Mouse (Mus musculus): ENCODE measurements around the gene Cryzl2. TPM values are rescaled to one million over a fixed set of nuclear protein-coding genes. Genes with fewer than 3 reads are reported as not detected.

The Cryzl2 gene
- polyA plus RNA-seq, 1 experiment from 2014 or later = 7.5 TPM

DNA sequence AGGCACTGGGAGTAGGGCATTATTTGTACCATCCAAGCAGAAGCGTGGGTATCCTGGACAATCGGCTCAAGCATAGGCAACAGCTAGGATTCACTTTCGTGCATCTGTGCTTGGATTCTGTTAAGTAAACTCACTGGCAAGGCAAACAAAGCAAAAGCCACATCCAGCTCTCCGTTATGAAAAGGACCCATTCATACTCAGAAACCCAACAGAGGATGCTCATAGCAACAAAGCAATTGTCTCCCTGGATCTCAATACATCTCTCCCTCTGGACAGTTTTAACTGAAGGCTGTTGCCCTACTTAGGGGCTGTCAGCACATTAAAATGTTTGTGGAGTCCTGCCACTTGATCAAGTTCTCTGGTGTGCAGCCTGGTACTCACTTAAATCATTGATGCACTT lies 11.2 kb upstream of the Cryzl2 start:
- Histone ChIP-seq H3K4me3 (ENCODE audit: low read depth, low read length) (no peak overlapping the region), H3K36me3 (ENCODE audit: control insufficient read depth, insufficient read depth, low read length) (no peaks in the 10 kb centered on the region), H3K27ac (ENCODE audit: low read depth, low read length) (no peak overlapping the region), H3K4me2 (ENCODE audit: low read depth) (no peak overlapping the region), H3K9ac (ENCODE audit: low read length) (no peak overlapping the region), H3K27me3 (ENCODE audit: control insufficient read depth, insufficient read depth, low read length) (no peaks in the 10 kb centered on the region), H3K4me1 (ENCODE audit: control insufficient read depth, insufficient read depth, low read length) (peaks cover 27% of the 10 kb centered on the region), H3K9me3 (ENCODE audit: control insufficient read depth, low read length) (no peaks in the 10 kb centered on the region)
- WGBS = 46% methylated on average over 4 of the region's 4 CpGs
- ATAC-seq (ENCODE audit: insufficient read depth, low FRiP score, low TSS enrichment) (no peak), DNase-seq (ENCODE audit: low spot score) (no peak)

DNA sequence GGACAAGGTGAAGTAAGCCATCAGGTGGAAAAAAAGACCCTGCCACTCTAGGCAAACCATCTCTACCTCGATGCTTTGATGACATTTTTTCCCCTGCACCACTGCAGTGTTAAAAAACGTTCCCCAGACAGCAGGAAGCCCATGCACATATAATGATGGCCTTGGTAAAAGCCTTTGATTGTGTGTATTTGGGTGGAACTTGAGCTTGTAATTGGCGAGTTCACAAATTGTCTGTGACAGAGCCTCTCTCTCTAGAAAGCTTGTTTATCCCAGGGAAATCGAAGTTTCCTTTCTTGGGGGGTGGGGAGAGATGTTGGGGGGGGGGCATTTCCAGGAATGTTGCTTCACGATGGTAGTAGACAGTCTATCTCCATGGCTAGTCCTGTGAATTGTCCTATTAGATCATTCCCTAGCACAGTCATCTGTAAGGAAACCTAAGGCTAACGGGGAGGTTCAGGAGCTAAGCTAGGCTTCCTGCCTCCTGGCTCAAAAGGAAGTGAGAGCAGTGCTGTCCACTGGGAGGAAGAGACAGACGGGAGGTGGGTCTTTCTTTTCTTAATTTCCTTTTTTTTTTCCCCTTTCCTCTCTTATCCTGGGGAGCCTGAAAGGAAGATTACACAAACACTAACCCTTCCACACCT lies 10.1 kb upstream of the Cryzl2 start:
- DNase-seq (ENCODE audit: low spot score) (no peak), ATAC-seq (ENCODE audit: insufficient read depth, low FRiP score, low TSS enrichment) (no peak)
- H3K4me2 ChIP-seq (ENCODE audit: low read depth) = no peak overlapping the region
- no peaks in the 10 kb centered on the region for H3K9me3 ChIP-seq (ENCODE audit: control insufficient read depth, low read length)
- H3K9ac ChIP-seq (ENCODE audit: low read length) = no peak overlapping the region
- H3K36me3 ChIP-seq (ENCODE audit: control insufficient read depth, insufficient read depth, low read length) = no peaks in the 10 kb centered on the region
- 30% methylated on average over 7 of the region's 7 CpGs for WGBS
- peaks cover 32% of the 10 kb centered on the region for H3K4me1 ChIP-seq (ENCODE audit: control insufficient read depth, insufficient read depth, low read length)
- H3K4me3 ChIP-seq (ENCODE audit: low read depth, low read length) = no peak overlapping the region
- no peak overlapping the region for H3K27ac ChIP-seq (ENCODE audit: low read depth, low read length)
- no peaks in the 10 kb centered on the region for H3K27me3 ChIP-seq (ENCODE audit: control insufficient read depth, insufficient read depth, low read length)

DNA sequence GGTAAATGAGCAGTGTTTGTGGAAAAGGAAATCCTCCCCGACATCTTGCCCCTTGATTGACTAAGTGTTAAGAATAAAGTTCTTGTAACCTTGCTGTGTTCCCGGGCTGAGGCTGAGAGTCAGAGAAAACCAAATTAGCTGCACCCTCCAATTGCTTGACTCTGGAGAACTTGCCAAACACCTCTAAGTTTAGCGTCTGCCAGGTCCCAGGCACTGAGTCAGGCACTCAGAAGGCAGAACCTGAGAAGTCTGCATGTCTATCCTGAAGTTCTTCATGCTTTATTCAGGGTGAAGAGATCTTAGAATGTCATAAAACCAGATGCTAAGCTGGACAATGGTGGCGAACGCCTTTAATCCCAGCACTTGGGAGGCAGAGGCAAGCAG lies 9.6 kb upstream of the Cryzl2 start:
- no peak overlapping the region for H3K4me2 ChIP-seq (ENCODE audit: low read depth)
- H3K4me1 ChIP-seq (ENCODE audit: control insufficient read depth, insufficient read depth, low read length) = peaks cover 33% of the 10 kb centered on the region
- H3K9ac ChIP-seq (ENCODE audit: low read length) = no peak overlapping the region
- no peaks in the 10 kb centered on the region for H3K36me3 ChIP-seq (ENCODE audit: control insufficient read depth, insufficient read depth, low read length)
- ATAC-seq (ENCODE audit: insufficient read depth, low FRiP score, low TSS enrichment) (no peak), DNase-seq (ENCODE audit: low spot score) (no peak)
- H3K27me3 ChIP-seq (ENCODE audit: control insufficient read depth, insufficient read depth, low read length) = no peaks in the 10 kb centered on the region
- no peak overlapping the region for H3K27ac ChIP-seq (ENCODE audit: low read depth, low read length)
- H3K4me3 ChIP-seq (ENCODE audit: low read depth, low read length) = no peak overlapping the region
- H3K9me3 ChIP-seq (ENCODE audit: control insufficient read depth, low read length) = no peaks in the 10 kb centered on the region
- WGBS = 81% methylated on average over 5 of the region's 5 CpGs

DNA sequence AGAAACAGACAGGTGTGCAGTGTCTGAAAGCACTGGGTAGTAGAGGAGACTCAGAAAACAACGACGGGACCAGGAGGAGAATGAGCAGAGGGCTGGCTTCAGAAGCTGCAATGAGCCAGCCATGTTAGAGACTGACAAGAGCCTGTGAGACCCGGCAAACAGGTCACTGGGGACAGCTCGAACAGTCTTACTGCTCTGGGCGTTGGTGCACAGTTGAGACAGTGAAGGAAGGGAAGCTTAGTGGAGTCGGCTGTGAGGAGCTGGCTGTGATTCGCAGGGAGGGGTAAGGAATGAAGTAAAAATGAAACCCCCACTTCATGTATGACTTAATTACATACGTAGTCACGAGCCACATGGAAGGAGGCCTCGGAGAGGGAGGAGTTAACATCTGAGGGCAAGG lies 8.8 kb upstream of the Cryzl2 start:
- H3K27me3 ChIP-seq (ENCODE audit: control insufficient read depth, insufficient read depth, low read length) = no peaks in the 10 kb centered on the region
- DNase-seq (ENCODE audit: low spot score) (no peak), ATAC-seq (ENCODE audit: insufficient read depth, low FRiP score, low TSS enrichment) (no peak)
- WGBS = 17% methylated on average over 10 of the region's 10 CpGs
- no peaks in the 10 kb centered on the region for H3K9me3 ChIP-seq (ENCODE audit: control insufficient read depth, low read length)
- no peaks in the 10 kb centered on the region for H3K36me3 ChIP-seq (ENCODE audit: control insufficient read depth, insufficient read depth, low read length)
- H3K4me2 ChIP-seq (ENCODE audit: low read depth) = peak overlapping the region; percentile 5
- peaks cover 33% of the 10 kb centered on the region for H3K4me1 ChIP-seq (ENCODE audit: control insufficient read depth, insufficient read depth, low read length)
- H3K9ac ChIP-seq (ENCODE audit: low read length) = no peak overlapping the region
- H3K27ac ChIP-seq (ENCODE audit: low read depth, low read length) = no peak overlapping the region
- H3K4me3 ChIP-seq (ENCODE audit: low read depth, low read length) = no peak overlapping the region

DNA sequence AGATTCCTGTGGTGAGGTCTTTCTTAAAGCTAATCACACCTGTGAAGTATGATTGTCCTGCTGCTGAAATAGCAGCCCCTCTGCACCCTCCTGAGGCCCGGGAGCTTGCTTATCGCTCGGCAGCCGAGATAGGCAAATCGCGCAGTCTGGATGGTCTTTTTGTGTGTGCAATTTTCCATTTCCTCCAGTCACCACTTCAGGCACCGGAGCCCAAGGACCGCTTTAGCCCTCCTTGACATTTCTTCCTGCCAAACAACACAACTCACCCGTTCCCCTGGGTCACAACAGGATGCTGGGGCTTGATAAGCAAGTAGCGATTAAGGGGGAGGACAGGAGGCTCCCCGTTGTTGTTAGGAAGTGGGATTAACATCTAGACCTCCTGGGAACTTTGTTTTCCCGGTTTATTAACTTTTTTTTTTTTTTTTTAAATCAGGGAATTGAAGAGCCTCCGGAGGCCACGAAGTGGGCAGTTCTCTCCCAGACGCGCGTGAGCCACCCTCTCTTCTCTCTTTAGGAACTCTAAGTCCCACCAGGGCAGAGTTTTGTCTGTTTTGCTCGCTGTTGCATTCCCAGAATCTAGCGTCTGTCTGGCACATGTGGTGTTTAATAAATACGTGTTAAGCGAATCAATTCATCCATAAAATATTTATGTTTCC lies 8.3 kb upstream of the Cryzl2 start:
- Histone ChIP-seq H3K4me2 (ENCODE audit: low read depth) (peak overlapping the region; percentile 35), H3K9me3 (ENCODE audit: control insufficient read depth, low read length) (no peaks in the 10 kb centered on the region), H3K4me1 (ENCODE audit: control insufficient read depth, insufficient read depth, low read length) (peaks cover 33% of the 10 kb centered on the region), H3K27me3 (ENCODE audit: control insufficient read depth, insufficient read depth, low read length) (no peaks in the 10 kb centered on the region), H3K4me3 (ENCODE audit: low read depth, low read length) (no peak overlapping the region), H3K9ac (ENCODE audit: low read length) (peak overlapping the region; percentile 1; the same call in 1 of the 2 replicates), H3K36me3 (ENCODE audit: control insufficient read depth, insufficient read depth, low read length) (no peaks in the 10 kb centered on the region), H3K27ac (ENCODE audit: low read depth, low read length) (no peak overlapping the region)
- no peak for DNase-seq (ENCODE audit: low spot score)
- WGBS = 13% methylated on average over 21 of the region's 21 CpGs
- no peak for ATAC-seq (ENCODE audit: insufficient read depth, low FRiP score, low TSS enrichment)

DNA sequence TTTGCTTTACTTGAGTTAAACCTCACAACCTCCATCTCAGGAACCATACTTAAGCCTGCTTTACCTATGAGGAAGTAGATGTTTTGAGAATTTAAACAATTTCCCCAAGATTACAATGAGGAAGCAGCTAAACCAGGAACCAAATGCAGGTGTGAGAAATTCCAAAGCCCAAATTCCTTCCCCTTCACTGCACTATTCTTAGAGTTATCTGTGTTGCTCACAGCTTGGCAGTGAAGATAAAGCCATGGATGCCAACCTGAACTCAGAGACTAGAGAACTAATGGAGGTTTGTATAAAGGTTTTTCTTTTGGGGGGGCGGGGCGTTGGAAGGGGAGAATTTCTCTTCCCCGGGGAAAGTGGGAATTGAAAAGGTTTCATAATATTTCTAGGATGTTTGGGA lies 6.1 kb upstream of the Cryzl2 start:
- WGBS = 81% methylated on average over 3 of the region's 3 CpGs
- no peaks in the 10 kb centered on the region for H3K27me3 ChIP-seq (ENCODE audit: control insufficient read depth, insufficient read depth, low read length)

DNA sequence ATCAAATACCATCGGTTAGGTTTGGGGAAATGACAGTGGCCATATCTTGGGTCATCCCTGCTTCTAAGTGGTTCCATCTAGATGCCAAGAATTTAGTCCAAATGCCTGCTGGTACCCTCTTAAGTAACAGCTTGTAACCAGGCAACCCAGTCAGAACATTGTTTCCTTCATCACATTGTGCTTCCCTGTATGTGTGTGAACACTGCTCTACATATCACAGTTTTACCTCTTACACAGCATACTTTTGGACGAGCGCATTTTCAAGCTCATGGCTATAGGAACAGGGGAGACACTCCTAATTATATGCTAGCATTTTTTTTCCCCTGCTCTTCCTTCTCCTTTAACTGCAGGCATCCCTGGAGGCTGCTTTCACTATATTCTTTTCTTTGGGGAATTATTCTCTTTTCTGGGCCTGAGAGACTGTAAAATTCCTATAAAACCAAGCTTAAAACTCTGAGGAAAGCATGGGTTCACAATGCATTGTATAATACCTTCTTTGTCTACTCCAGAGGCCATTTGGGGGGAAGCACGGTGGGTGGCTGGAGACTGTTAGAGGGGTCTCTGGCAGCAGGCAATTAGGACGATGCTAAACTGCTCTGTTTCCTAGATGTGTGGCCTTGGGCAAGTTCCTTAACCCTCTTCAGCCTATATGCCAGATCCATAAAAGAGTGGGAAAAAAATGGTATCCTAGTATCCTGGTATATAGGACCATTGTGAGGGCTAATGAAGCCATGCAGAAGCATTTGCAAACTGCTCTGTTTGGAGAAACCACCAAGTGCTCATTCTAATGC lies 5.4 kb upstream of the Cryzl2 start:
- Histone ChIP-seq H3K36me3 (ENCODE audit: control insufficient read depth, insufficient read depth, low read length) (no peaks in the 10 kb centered on the region), H3K9ac (ENCODE audit: low read length) (no peak overlapping the region), H3K4me3 (ENCODE audit: low read depth, low read length) (no peak overlapping the region), H3K27ac (ENCODE audit: low read depth, low read length) (peak overlapping the region; percentile 76), H3K4me2 (ENCODE audit: low read depth) (no peak overlapping the region), H3K4me1 (ENCODE audit: control insufficient read depth, insufficient read depth, low read length) (peaks cover 25% of the 10 kb centered on the region), H3K27me3 (ENCODE audit: control insufficient read depth, insufficient read depth, low read length) (no peaks in the 10 kb centered on the region), H3K9me3 (ENCODE audit: control insufficient read depth, low read length) (no peaks in the 10 kb centered on the region)
- ATAC-seq (ENCODE audit: insufficient read depth, low FRiP score, low TSS enrichment) (peak; percentile 84), DNase-seq (ENCODE audit: low spot score) (peak; percentile 60)
- 38% methylated on average over 5 of the region's 5 CpGs for WGBS

More for the DNA sequence above, 6.1 kb upstream of the Cryzl2 start:
- no peaks in the 10 kb centered on the region for H3K9me3 ChIP-seq (ENCODE audit: control insufficient read depth, low read length)
- ATAC-seq (ENCODE audit: insufficient read depth, low FRiP score, low TSS enrichment) (no peak), DNase-seq (ENCODE audit: low spot score) (no peak)
- peaks cover 27% of the 10 kb centered on the region for H3K4me1 ChIP-seq (ENCODE audit: control insufficient read depth, insufficient read depth, low read length)
- H3K4me3 ChIP-seq (ENCODE audit: low read depth, low read length) = no peak overlapping the region
- no peak overlapping the region for H3K9ac ChIP-seq (ENCODE audit: low read length)
- H3K27ac ChIP-seq (ENCODE audit: low read depth, low read length) = peak overlapping the region; percentile 76
- H3K4me2 ChIP-seq (ENCODE audit: low read depth) = no peak overlapping the region
- H3K36me3 ChIP-seq (ENCODE audit: control insufficient read depth, insufficient read depth, low read length) = no peaks in the 10 kb centered on the region

DNA sequence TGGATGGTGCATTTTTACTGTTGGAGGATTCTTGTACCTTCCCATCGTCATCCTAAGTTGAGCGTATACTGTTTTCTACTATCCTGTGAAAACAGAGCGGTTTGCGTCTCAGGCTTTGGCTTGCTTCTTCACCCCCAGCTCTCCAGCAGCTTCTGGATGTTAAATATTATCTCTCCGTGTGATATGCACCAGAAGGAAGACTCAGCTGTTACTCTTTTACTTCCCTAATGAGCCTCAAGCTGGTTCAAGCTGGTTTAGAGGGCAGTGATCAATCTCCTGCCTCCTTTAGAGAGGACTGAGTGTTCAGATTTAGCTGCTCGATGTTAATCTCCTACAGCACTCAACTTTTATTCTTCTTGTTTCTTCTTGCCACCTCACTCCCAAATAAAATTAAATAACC lies 3.5 kb upstream of the Cryzl2 start:
- ATAC-seq (ENCODE audit: insufficient read depth, low FRiP score, low TSS enrichment) (no peak), DNase-seq (ENCODE audit: low spot score) (no peak)
- WGBS = 83% methylated on average over 6 of the region's 6 CpGs
- Histone ChIP-seq H3K27ac (ENCODE audit: low read depth, low read length) (no peak overlapping the region), H3K9ac (ENCODE audit: low read length) (no peak overlapping the region), H3K9me3 (ENCODE audit: control insufficient read depth, low read length) (no peaks in the 10 kb centered on the region), H3K4me2 (ENCODE audit: low read depth) (no peak overlapping the region), H3K4me1 (ENCODE audit: control insufficient read depth, insufficient read depth, low read length) (peaks cover 25% of the 10 kb centered on the region), H3K36me3 (ENCODE audit: control insufficient read depth, insufficient read depth, low read length) (no peaks in the 10 kb centered on the region), H3K27me3 (ENCODE audit: control insufficient read depth, insufficient read depth, low read length) (no peaks in the 10 kb centered on the region), H3K4me3 (ENCODE audit: low read depth, low read length) (no peak overlapping the region)

Data from neural tube, embryonic 11.5 days (tissue).